Mouse (Mus musculus) neutrophil, adult 59 days (primary cell): Measurements from ENCODE around the gene Tmem238l. TPM values are rescaled to one million over a fixed set of nuclear protein-coding genes. Genes with fewer than 3 reads are reported as not detected.

Source experiments
- total RNA-seq, 2 experiments: library from RNA; stranded (reverse); gene quantifications; 1 replicate in 1 of 2; 2 replicates in 1 of 2; pipeline ENCODE4 v1.2.4; 2023

The Tmem238l gene
- total RNA-seq: not detected

DNA sequence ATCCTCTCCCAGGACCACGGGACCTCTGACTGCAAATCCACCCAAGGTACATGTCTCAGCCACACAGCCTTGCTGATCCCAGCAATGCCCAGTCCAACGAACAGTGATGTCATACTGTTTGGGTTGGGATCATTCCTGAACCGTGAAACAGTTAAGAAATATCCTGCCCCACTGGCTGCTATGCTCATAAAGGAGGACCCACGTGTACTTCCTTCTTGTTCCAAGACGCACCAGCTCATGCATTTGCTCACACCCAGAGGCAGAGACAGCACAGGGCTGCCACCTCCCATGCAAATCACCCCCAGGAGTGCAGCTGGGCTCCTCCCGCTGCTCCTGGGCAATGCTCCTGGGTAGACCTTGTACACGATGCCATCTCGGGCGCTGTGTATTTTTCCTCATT, at the start of gene Tmem238l:
TSS of gene Tmem238l (plus strand) at position 336 of the 400 bp plus-strand sequence.

DNA sequence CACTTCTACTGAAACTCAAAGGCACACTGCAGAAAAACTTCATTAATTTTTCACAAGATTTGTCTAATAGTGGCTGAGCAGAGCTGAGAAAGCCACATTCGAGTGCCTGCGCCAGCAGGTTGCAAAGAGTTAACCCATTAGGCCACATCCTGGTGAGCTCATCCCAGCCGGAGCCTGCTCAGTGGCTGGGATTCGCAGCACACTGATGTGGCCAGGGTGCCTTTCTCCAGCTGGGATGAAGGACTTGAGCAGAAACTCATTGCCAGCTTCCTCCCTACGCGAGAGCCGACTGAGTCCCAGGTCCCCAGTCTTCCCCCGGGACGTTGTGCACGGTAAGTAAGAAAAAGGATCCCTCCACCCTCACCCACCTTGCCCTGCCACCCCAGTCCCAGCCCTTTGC, 44.6 kb upstream of the Tmem238l start, which contains the start of gene Pirt:
TSS of gene Pirt (plus strand) at position 171 of the 400 bp plus-strand sequence.

Other genes with a start within 250 kb of the Tmem238l start
- gene Pirt, start 44.7 kb upstream of the Tmem238l start, total RNA-seq: not detected
- gene Tmem220, start 68.5 kb downstream of the Tmem238l start, total RNA-seq: 1 to 10 TPM; 2.2 TPM
- 10 to 100 TPM; 22.3 to 27.4 TPM for gene Adprm, start 96.0 kb downstream of the Tmem238l start, total RNA-seq
- gene Sco1, start 96.0 kb downstream of the Tmem238l start, total RNA-seq: 1 to 10 TPM; 5.0 to 6.3 TPM
- gene Myh3, start 121.7 kb downstream of the Tmem238l start, total RNA-seq: not detected
- gene Myh2, start 214.4 kb downstream of the Tmem238l start, total RNA-seq: not detected
- not detected for gene Myh1, start 243.4 kb downstream of the Tmem238l start, total RNA-seq